Mouse (Mus musculus) olfactory bulb, adult 2 months (tissue): ENCODE results near the gene Zfp949. TPM values are rescaled to one million over a fixed set of nuclear protein-coding genes. Genes with fewer than 3 reads are reported as not detected.
A peak's percentile ranks its signal among the peaks of the same experiment; 100 is the strongest.

Experiments used
- H3K27ac ChIP-seq: fragments of 200-500 bp; 2 replicates; pipeline ENCODE4 v1.5.1; 2012; ENCODE audit warnings: low read depth, low read length; ENCODE audit not compliant: insufficient read depth
- H3K4me1 ChIP-seq: fragments of 200-500 bp; 2 replicates; pipeline ENCODE4 v1.6.1; 2012; ENCODE audit warnings: low read length; ENCODE audit not compliant: control insufficient read depth, insufficient read depth
- H3K4me3 ChIP-seq: fragments of 200-500 bp; 2 replicates; pipeline ENCODE4 v1.5.1; 2012; ENCODE audit warnings: mild to moderate bottlenecking, low read depth, low read length, moderate library complexity; ENCODE audit not compliant: insufficient read depth
- CTCF ChIP-seq: fragments of 200-500 bp; IDR thresholded peaks from 2 replicates; pipeline ENCODE4 v1.5.1; 2012; ENCODE audit warnings: low read depth, mild to moderate bottlenecking, low read length, moderate library complexity; ENCODE audit not compliant: insufficient read depth
- POLR2A ChIP-seq: fragments of 200-500 bp; IDR thresholded peaks from 2 replicates; pipeline ENCODE4 v1.6.1; 2012; ENCODE audit warnings: mild to moderate bottlenecking, low read depth, low read length, moderate library complexity; ENCODE audit not compliant: insufficient read depth
- WGBS: fragments of 180-500 bp; shearing (Covaris S2); methylation state at CpG from one replicate; pipeline ENCODE4 v1.1.7; 2018; 5-methylcytosine and 5-hydroxymethylcytosine counted together
- polyA plus RNA-seq: library from polyadenylated mRNA; stranded (reverse); fragments of >200 nt; gene quantifications from 2 replicates; pipeline ENCODE4 v1.2.4, GENCODE M21; 2012; ENCODE audit warnings: low replicate concordance; ENCODE audit not compliant: missing spikeins, insufficient read depth, insufficient read length

The Zfp949 gene
- polyA plus RNA-seq, result not detected in 2 replicates

DNA sequence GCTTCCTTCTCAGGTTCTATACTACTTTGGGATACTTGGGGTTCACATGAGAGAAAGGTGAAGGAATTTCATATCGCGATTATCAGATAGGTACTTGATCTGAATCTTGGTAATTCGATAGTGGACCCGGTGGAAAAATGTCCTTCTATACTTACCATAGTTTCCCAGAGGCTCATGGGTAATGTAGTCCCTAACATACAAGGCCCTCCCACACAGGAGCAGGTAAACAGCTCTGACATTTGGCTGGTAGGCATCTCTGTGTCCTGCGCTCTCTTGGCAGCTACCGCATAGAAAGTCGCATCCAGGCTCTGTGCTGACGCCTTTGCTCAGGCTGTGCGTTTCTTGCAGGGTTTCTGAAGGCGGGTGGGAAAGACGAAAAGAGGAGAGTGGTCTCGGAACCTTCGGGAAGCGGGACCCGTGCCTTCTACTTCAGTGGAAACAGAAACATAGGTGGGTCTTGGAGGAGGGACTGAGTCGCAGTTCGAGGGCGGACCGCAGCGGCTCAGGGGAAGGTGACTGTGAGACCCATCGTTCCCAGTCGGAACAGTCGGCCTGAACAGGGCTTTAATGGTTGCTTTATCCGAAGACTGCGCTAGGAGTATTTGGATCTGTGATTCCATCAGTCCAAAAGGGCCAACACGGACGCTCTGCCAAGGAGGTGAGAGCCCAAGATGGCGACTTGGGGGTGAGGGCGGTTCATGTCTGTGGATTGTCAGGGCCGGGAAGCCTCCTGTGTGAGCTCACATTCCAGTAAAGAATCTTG, at the start of gene Zfp949:
TSS of gene Zfp949 (plus strand) at position 170 of the 763 bp plus-strand sequence.
- TF ChIP-seq POLR2A (peak; percentile 56; the same call in 1 of the 2 replicates), CTCF (no peak)
- Histone ChIP-seq H3K4me1 (peaks cover 5% of the 10 kb centered on the region), H3K27ac (peak within 1 kb of the TSS; percentile 90), H3K4me3 (peak within 1 kb of the TSS; percentile 99)
- under 1% methylated on average over 30 of the region's 30 CpGs for WGBS

DNA sequence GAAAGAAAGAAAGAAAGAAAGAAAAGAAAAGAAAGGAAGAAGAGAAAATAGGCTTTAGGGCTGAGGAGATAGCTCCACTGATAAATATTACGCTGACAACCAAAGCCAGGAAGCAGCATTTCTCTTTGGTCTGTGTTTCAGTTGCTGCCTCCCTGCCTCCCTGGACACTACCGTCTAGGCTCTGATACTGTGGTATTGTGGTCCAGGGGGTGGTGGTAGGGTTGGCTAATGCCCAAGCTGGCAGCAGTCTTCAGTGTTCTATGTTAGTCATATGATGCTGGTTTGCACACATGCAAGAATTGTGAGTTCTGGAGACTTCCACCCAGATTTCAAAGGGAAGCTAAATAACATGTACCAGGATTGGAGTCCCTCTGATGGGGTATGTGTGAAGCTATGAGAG, 47.7 kb upstream of the Zfp949 start:
- Histone ChIP-seq H3K27ac (no peak overlapping the region), H3K4me1 (no peaks in the 10 kb centered on the region), H3K4me3 (no peak overlapping the region)
- 67% methylated on average over 2 of the region's 2 CpGs for WGBS
- no peak for TF ChIP-seq CTCF
- TF ChIP-seq POLR2A, result no peak

DNA sequence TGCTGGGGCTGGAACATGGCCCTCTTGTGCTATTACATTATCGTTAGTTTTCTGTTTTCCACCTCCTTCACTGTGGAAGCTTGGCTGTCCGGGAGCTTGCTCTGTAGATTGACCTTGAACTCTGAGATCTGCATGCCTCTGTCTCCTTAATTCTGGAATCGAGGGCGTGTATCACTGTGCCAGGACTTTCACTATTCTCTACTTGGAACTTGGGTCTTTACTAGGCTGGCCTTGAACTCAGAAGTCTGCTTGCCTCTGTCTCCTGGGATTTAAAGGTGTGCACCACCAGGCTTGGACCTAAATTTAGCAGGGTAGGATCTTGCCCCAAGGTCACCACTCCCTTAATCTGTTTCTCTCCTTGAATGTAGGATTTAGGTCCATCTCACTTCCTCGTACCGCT, 46.0 kb upstream of the Zfp949 start:
- TF ChIP-seq POLR2A, result no peak
- WGBS, result 92% methylated on average over 6 of the region's 6 CpGs
- Histone ChIP-seq H3K4me3 (no peak overlapping the region), H3K27ac (no peak overlapping the region), H3K4me1 (no peaks in the 10 kb centered on the region)

DNA sequence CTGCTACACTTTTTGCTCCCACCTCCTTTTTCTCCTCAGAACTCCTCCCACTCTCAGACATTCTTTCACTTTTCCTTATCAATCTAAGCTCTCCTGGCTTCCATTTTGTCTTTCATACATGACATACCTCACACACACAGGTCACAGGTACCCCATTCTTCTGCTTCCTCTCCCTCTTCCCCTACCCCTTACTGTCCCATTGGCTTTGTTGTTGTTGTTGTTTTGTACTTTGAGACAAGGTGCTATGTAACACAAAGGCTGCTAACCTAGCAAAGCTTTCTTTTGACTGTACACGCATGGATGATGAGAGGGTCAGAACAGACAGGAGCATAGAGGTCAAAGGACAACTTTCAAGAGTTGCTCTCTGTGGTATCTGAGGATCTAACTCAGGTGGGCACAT, 32.3 kb upstream of the Zfp949 start:
- no peaks in the 10 kb centered on the region for H3K4me1 ChIP-seq
- no peak overlapping the region for H3K27ac ChIP-seq
- 95% methylated on average over 1 of the region's 1 CpGs for WGBS
- no peak overlapping the region for H3K4me3 ChIP-seq
- TF ChIP-seq POLR2A (no peak), CTCF (no peak)

DNA sequence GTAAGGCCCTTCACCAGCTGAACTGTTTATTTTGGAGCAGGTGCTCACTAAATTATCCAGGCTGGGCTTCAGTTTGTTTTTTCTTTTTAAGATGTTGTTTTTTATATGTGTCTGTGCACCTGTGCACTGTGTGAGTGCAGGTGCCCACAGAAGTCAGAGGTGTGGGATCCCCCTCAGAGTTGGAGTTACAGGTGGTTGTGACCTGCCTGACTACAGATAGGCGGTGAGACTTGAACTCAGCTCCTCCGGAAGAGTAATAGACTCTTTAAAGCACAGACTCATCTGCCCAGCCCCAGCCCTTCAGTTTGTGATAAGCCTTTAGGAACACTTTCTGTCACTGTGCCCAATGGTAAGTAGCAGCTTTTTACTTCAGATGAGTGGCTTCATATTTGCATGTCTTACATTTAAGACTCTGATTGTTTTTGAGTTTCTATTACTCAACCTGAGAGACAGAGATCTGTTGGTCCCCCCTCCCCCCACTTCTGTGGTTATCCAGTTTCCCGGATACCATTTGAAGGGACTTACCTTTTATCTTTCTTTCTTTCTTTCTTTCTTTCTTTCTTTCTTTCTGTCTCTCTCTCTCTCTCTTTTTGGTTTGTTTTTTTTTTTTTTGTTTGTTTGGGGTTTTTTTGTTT, 31.3 kb upstream of the Zfp949 start:
- WGBS, result 88% methylated on average over 3 of the region's 3 CpGs
- TF ChIP-seq POLR2A, result no peak
- TF ChIP-seq CTCF, result no peak
- Histone ChIP-seq H3K27ac (no peak overlapping the region), H3K4me3 (no peak overlapping the region), H3K4me1 (no peaks in the 10 kb centered on the region)

DNA sequence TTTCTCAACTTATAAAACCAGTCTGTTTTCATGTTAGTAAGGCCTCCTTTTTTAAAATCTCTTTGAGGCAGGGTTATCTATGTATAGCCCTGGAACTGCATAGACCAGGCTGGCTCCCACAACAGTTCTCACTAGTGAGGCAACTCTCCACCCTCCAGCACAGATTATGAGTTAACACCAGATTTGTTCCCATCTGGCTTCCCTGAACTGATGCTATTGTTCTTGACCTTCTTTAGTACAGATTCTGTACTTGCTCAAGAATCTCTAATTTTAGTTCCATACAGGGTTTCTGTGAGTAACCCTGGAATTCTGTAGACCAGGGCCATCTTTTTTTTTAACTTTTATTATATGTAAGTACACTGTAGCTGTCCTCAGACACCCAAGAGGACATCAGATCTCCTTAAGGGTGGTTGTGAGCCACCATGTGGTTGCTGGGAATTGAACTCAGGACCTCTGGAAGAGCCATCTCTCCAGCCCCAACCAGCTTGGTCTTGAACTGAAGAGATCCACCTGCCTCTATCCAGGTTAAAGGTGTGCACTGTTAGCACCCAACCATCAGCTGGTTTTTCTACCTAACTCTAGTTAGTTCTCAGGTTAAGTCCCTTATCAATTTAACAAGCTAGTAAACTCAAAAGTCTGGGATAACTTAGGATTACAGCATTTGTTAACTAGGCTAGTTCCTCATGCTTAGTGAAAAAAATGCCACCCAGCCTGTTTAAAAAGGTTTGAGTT, 28.3 kb upstream of the Zfp949 start:
- Histone ChIP-seq H3K27ac (no peak overlapping the region), H3K4me1 (peaks cover 3% of the 10 kb centered on the region; the same call in 1 of the 2 replicates), H3K4me3 (no peak overlapping the region)
- no peak for TF ChIP-seq CTCF
- TF ChIP-seq POLR2A, result no peak

DNA sequence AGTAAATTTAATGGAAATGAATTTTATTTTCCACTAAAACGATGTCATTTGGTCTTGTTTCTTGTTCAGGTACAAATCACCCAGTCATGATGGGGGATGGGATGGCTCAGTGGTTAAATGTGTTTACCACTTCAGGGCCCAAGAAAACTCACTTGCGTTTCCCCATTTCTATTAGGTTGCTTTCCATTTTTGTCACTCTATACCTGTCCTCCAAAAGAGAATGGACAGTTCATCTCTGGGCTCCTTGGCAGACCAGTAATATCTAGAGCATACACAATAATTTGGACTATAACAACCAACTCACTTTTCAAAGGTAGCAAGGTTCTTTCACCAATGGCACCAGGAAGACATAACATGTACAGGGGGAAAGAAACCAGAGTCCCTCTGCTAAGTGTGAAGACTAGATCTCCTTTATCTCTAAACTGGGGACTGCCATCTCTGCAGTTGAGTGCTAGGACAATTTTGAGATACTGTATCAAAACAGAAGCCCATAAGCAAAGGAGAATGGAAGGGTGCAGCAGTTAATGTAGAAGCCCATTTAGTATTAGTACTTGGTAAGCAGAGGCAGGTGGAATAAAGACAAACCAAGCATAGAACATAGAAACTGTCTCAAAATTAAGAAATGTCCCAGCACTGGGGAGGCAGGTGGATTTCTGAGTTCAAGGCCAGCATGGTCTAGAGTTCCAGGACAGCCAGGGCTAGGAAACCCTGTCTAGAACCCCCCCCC, 27.5 kb upstream of the Zfp949 start:
- TF ChIP-seq CTCF (no peak), POLR2A (no peak)
- Histone ChIP-seq H3K4me3 (no peak overlapping the region), H3K27ac (no peak overlapping the region), H3K4me1 (peaks cover 3% of the 10 kb centered on the region; the same call in 1 of the 2 replicates)
- 48% methylated on average over 2 of the region's 2 CpGs for WGBS

DNA sequence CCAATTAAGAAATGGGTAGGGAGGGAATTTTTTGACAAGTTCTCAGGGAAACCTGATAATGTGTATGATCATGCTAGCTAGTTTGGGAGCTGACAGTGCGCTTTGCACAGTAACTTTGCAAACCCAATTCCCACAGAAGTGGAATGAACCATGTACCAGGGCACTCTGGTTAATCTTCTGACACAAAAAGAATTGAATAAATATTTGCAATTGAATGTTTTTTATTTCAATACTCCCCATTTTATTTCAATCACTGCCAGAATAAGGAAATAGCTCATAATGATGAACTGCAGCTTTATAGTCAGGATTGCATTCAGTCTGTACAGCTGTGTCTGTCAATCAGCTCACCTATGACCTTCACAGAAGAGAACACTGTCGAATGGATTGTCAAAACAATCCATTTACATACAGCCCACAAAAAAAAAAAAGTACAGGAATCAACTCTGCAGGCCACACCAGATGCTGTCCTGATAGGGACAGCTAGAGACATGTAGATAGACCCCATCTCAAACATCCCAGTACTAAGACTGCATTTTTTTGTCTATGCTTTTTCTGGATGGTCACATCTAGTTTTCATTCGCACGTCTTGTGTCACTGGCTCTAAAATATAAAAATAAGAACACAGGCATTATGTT, 26.9 kb upstream of the Zfp949 start:
- WGBS, result 34% methylated on average over 4 of the region's 4 CpGs
- Histone ChIP-seq H3K4me1 (peaks cover 3% of the 10 kb centered on the region; the same call in 1 of the 2 replicates), H3K4me3 (no peak overlapping the region), H3K27ac (no peak overlapping the region)
- TF ChIP-seq POLR2A, result no peak
- TF ChIP-seq CTCF, result no peak
